Mouse (Mus musculus) skeletal muscle tissue, adult 2 months (tissue): ENCODE measurements around the gene Kcnj12.

ENCODE experiments used
- DNase-seq: peaks from one replicate; pipeline ENCODE4 v3.0.0-alpha.2; 2012; ENCODE audit warnings: low read depth, low spot score

Gene Kcnj12

GRCm38 (mm10) chr11:61109707-61110106 is 87.3 kb downstream of the Kcnj12 start:
- no peak for DNase-seq

- DNase-seq: no peak
These were observed 87.7 kb downstream of the Kcnj12 start for GRCm38 (mm10) chr11:61110113-61110512.

- DNase-seq: no peak
These were observed 88.6 kb downstream of the Kcnj12 start for GRCm38 (mm10) chr11:61110928-61111327.

- DNase-seq: no peak
These were observed 89.1 kb downstream of the Kcnj12 start for GRCm38 (mm10) chr11:61111472-61111871.

- no peak for DNase-seq
These were observed 90.1 kb downstream of the Kcnj12 start for GRCm38 (mm10) chr11:61112323-61112995.

GRCm38 (mm10) chr11:61116226-61116625 is 93.9 kb downstream of the Kcnj12 start:
- DNase-seq: no peak

- no peak for DNase-seq
These were observed 97.7 kb downstream of the Kcnj12 start for GRCm38 (mm10) chr11:61119996-61120583.
